ENCODE assay signal across 7 mouse cellular contexts in the genomic region with DNA sequence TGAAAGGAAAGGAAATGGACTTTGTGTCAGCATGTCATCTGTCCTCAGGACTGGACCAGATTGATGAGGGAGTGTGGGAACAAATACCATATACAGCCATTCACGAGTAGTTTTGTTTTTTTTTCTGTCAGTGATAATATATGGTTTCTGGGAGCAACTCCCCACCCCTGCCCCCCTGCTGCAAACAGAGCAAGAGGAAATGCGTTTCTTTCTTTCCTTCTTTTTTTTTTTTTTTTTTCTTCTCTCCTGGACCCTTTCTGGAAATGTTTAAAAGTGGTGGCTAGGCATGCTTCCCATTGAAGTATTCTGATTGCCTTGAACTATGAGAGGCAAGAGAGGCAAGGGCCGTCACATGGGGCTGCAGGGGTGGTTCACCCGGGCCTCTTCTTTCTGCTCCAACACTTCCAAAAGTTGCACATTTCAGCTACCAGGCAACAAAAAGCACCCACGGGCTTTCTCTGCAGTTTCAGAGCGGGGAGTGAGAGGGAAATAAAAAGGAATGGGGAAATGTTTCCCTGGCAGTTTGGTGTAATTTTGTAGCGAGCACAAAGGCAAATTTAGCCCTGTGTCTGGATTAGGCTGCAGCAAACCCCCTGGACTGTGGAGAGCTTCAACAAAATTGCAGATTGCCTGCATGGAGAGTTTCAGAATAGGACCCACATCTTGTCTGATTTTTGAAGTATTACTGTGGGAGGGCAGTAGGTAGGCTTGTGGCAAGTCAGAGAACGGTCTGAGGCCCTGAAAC. TPM values are rescaled to one million over a fixed set of nuclear protein-coding genes. Genes with fewer than 3 reads are reported as not detected.
DNase-seq lines count a peak whose midpoint lies in the region; ATAC-seq lines count a peak whose summit lies in the region.

No protein-coding gene starts in this region.

- ATAC-seq in lung, embryonic 15.5 days (ENCODE audit: borderline replicate concordance, extremely low read depth, low FRiP score, low TSS enrichment) = no peak
- no peak for ATAC-seq in forebrain, embryonic 11.5 days (replicated peaks; ENCODE audit: low FRiP score)
- no peak for ATAC-seq in limb, embryonic 11.5 days (ENCODE audit: insufficient number of reproducible peaks, low FRiP score, low TSS enrichment, low read depth)
- no peak for ATAC-seq in stomach, embryonic 15.5 days (ENCODE audit: insufficient read depth, low FRiP score, low read depth)
- ATAC-seq in cerebellum, adult (ENCODE audit: insufficient number of reproducible peaks, low FRiP score, low TSS enrichment) = no peak

- H3K9me3 ChIP-seq in lung, embryonic 15.5 days = no peaks in the 10 kb centered on the region
- H3K9me3 ChIP-seq in forebrain, embryonic 11.5 days (ENCODE audit: control insufficient read depth, low read length) = no peaks in the 10 kb centered on the region
- no peaks in the 10 kb centered on the region for H3K9me3 ChIP-seq in limb, embryonic 11.5 days (ENCODE audit: control insufficient read depth, low read length)
- no peaks in the 10 kb centered on the region for H3K9me3 ChIP-seq in stomach, embryonic 15.5 days

- WGBS in lung, embryonic 15.5 days = 32% methylated on average over 8 of the region's 8 CpGs
- WGBS in forebrain, embryonic 11.5 days = 30% methylated on average over 8 of the region's 8 CpGs
- 21% methylated on average over 8 of the region's 8 CpGs for WGBS in limb, embryonic 11.5 days
- WGBS in stomach, embryonic 15.5 days = 43% methylated on average over 8 of the region's 8 CpGs

- H3K4me2 ChIP-seq in lung, embryonic 15.5 days = peak overlapping the region; percentile 95
- H3K4me2 ChIP-seq in forebrain, embryonic 11.5 days (ENCODE audit: low read depth, low read length, severe bottlenecking) = peak overlapping the region; percentile 79; the same call in 1 of the 2 replicates
- H3K4me2 ChIP-seq in limb, embryonic 11.5 days (ENCODE audit: low read depth, severe bottlenecking) = peak overlapping the region; percentile 86
- peak overlapping the region; percentile 91 for H3K4me2 ChIP-seq in stomach, embryonic 15.5 days

- H3K4me1 ChIP-seq in lung, embryonic 15.5 days = peaks cover 27% of the 10 kb centered on the region
- peaks cover 6% of the 10 kb centered on the region; the same call in 1 of the 2 replicates for H3K4me1 ChIP-seq in forebrain, embryonic 11.5 days (replicated peaks; ENCODE audit: control insufficient read depth, insufficient read depth, low read length)
- peaks cover 13% of the 10 kb centered on the region; the same call in 1 of the 2 replicates for H3K4me1 ChIP-seq in limb, embryonic 11.5 days (ENCODE audit: control insufficient read depth, insufficient read depth, low read length)
- H3K4me1 ChIP-seq in stomach, embryonic 15.5 days = peaks cover 5% of the 10 kb centered on the region

- H3K27me3 ChIP-seq in lung, embryonic 15.5 days = peaks cover 14% of the 10 kb centered on the region
- peaks cover 4% of the 10 kb centered on the region; the same call in 1 of the 2 replicates for H3K27me3 ChIP-seq in forebrain, embryonic 11.5 days (ENCODE audit: control insufficient read depth, insufficient read depth, low read length)
- 0 out of 2 replicates have a peak, but pooled peaks cover 2% of the 10 kb centered on the region for H3K27me3 ChIP-seq in limb, embryonic 11.5 days (ENCODE audit: control insufficient read depth, insufficient read depth, low read length)
- 0 out of 2 replicates have a peak, but pooled peaks cover 3% of the 10 kb centered on the region for H3K27me3 ChIP-seq in stomach, embryonic 15.5 days (replicated peaks)

- DNase-seq in lung, adult 18-20 months = no peak
- no peak for DNase-seq in forebrain, embryonic 11.5 days (ENCODE audit: low spot score)
- DNase-seq in limb, embryonic 11.5 days (ENCODE audit: low spot score) = peak; percentile 28
- no peak for DNase-seq in frontal cortex, adult 2 months (ENCODE audit: extremely low spot score in 1 of 2, low spot score in 1 of 2)

- H3K4me3 ChIP-seq in lung, embryonic 15.5 days = peak overlapping the region; percentile 86
- peak overlapping the region; percentile 75 for H3K4me3 ChIP-seq in forebrain, embryonic 11.5 days (ENCODE audit: low read depth, low read length)
- peak overlapping the region; percentile 72 for H3K4me3 ChIP-seq in limb, embryonic 11.5 days (ENCODE audit: low read depth, low read length)
- H3K4me3 ChIP-seq in stomach, embryonic 15.5 days (replicated peaks) = peak overlapping the region; percentile 74

- no peaks in the 10 kb centered on the region for H3K36me3 ChIP-seq in lung, embryonic 15.5 days
- H3K36me3 ChIP-seq in forebrain, embryonic 11.5 days (ENCODE audit: control insufficient read depth, insufficient read depth, low read length) = no peaks in the 10 kb centered on the region
- no peaks in the 10 kb centered on the region for H3K36me3 ChIP-seq in limb, embryonic 11.5 days (ENCODE audit: control insufficient read depth, insufficient read depth, low read length)
- no peaks in the 10 kb centered on the region for H3K36me3 ChIP-seq in stomach, embryonic 15.5 days

- no peak overlapping the region for H3K9ac ChIP-seq in lung, embryonic 15.5 days
- H3K9ac ChIP-seq in forebrain, embryonic 11.5 days (ENCODE audit: low read length) = peak overlapping the region; percentile 41; the same call in 1 of the 2 replicates
- no peak overlapping the region for H3K9ac ChIP-seq in limb, embryonic 11.5 days (ENCODE audit: low read length)
- H3K9ac ChIP-seq in stomach, embryonic 15.5 days = no peak overlapping the region

- H3K27ac ChIP-seq in lung, embryonic 15.5 days = no peak overlapping the region
- H3K27ac ChIP-seq in forebrain, embryonic 11.5 days (ENCODE audit: low read depth, low read length) = no peak overlapping the region
- H3K27ac ChIP-seq in limb, embryonic 11.5 days (replicated peaks; ENCODE audit: low read depth, low read length) = no peak overlapping the region
- no peak overlapping the region; the same call in 1 of the 2 replicates for H3K27ac ChIP-seq in stomach, embryonic 15.5 days

RNA-seq across cellular contexts. Expression of gene Tspan5, which starts 2.2 kb away (rescaled TPM):
- polyA plus RNA-seq in lung, embryonic 15.5 days (2015; fragmentation: Nextera tagmentation; extraction: Ambion mirVana) = 28.6 and 30.3 TPM in 2 replicates
- polyA plus RNA-seq in forebrain, embryonic 11.5 days (2014; fragmentation: Nextera tagmentation; extraction: Ambion mirVana) = 43.4 and 48.5 TPM in 2 replicates
- 19.9 and 20.2 TPM in 2 replicates for polyA plus RNA-seq in limb, embryonic 11.5 days (2014; fragmentation: Nextera tagmentation; extraction: Ambion mirVana)
- 34.9 and 37.0 TPM in 2 replicates for polyA plus RNA-seq in stomach, embryonic 15.5 days (2015; fragmentation: Nextera tagmentation; extraction: Ambion mirVana)
- polyA plus RNA-seq in frontal cortex, adult 2 months (2012; rRNA removed) = 196 and 211 TPM in 2 replicates
